Mouse (Mus musculus): ENCODE measurements around the gene Armh4. TPM values are rescaled to one million over a fixed set of nuclear protein-coding genes. Genes with fewer than 3 reads are reported as not detected.

The Armh4 gene
- total RNA-seq, 1 experiment from 2014 or later, result 0.97 TPM

DNA sequence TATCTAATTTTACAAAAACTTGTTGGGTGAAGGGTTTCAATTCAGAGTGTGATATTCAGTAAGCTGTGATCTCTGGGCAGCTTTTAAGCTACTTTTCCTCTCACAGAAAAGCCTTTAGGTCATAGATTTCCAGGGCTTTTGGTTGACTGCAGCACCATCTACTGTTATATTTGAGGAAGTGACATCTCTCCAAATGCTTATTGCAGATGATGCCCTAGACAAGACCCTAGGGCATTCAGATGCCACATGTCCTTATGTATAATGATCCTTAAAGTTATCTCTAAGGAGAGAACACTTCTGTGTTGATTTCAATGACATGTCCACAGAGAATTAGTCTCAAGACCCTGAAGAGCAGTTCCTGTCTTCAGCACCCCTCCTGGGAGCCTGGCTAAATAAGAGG, 49.2 kb downstream of the Armh4 start:
- no peak for DNase-seq

DNA sequence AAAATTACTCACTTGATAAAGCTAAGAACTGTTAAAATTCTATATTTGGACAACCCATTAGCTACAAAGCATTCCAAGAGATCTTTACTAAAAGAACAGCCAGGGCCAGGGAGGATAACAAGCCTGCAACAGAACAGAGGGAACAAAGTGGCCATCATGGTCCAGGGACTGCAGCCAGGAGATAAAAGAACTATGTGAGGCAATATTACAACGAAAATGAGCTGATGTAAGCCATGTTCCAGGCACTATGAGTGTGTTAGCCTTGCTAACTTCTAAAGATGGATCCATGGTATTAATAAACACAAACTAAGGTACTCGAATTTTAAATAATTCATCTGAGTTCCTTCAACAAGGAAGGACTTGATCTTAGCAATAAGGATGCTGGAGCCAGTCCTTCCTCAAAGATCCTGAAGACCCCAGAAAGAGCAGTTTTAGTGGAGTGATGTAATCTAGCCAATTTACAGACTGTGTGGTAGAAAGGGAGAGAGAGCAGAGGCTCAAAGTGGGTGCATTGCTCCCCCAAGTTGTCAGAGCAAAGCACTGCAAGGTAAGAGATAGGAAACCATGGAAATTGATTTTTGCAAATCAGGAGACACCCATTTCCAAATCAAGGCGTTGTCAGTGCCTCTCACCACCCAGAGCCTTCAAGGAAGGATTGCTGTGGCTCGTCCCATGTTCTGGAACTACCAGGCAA, 59.7 kb downstream of the Armh4 start:
- DNase-seq, result no peak

DNA sequence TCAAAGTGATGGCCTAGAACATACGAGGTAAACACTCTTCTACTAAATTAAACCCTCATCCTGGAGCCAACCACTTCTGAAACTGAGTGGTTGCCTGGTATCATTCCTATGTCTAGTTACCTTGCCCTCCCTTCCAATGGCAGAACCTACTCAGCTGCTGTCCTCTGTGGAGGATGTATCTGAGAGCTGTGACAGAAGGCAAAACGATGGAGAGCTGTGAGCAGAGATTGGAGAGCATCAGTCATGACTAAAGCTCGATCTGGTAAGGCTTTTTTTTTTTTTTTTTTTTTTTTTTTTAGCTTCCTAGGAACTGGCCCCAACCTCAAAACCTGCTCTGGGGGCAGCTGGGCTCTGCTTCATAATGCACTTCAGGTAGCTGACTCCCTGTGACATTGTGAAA, 60.4 kb downstream of the Armh4 start:
- DNase-seq, result no peak

DNA sequence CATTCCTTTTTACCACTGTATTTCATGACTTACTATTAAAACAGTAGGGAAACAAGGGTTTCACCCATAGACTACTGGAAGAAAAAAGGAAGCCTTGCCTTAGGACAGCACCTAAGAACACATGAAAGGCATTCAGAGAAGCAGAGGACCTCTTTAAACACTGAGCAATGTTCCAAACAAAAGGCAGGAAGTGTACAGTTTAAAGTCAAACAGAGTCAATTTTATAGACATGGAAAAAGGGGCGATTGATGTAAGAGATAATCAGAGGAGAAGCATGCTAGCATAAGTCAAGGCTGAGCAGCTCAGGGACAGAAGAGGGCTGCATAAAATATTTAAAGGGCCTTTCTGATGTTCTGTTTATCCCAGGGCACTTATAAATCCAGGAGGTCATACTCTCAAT, 61.9 kb downstream of the Armh4 start:
- DNase-seq, result no peak

DNA sequence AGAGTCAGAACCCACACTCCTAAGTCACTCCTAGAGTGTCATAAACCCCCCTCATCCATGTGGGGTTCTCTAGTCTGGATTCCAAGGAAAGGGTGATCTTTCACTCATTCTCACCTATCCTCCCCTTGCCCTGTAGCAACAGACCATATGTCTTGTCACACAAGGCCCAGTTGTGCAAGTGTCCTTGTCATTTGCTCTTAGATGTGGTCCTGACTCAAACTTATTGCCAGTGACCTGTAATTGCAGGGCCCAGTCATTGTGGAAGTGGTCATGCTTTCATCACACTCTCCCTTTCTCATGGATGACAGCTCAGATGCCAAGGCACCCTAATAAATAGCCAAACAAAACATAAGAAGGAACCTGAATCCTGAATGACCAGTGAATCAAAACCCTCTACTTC, 63.5 kb downstream of the Armh4 start:
- no peak for DNase-seq

DNA sequence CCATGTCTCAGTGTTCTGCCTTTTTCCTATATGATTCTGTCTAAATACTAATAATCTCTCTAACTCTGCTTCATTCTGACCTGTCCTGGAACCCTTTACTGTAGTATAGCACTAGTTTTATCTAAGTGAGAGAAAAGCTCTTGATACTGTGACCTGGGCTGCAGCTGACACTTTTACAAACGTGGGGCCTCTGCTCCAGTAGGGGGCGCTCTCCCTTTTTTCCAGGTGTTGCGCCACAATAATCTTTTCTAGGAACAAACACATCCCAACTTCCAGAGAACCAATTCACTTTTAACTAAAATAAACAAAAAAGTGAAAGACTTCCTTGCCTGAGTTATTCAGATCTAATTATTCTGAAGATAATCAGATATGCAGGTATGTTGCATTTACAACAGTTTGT, 72.2 kb downstream of the Armh4 start:
- DNase-seq, result peak; percentile 32

DNA sequence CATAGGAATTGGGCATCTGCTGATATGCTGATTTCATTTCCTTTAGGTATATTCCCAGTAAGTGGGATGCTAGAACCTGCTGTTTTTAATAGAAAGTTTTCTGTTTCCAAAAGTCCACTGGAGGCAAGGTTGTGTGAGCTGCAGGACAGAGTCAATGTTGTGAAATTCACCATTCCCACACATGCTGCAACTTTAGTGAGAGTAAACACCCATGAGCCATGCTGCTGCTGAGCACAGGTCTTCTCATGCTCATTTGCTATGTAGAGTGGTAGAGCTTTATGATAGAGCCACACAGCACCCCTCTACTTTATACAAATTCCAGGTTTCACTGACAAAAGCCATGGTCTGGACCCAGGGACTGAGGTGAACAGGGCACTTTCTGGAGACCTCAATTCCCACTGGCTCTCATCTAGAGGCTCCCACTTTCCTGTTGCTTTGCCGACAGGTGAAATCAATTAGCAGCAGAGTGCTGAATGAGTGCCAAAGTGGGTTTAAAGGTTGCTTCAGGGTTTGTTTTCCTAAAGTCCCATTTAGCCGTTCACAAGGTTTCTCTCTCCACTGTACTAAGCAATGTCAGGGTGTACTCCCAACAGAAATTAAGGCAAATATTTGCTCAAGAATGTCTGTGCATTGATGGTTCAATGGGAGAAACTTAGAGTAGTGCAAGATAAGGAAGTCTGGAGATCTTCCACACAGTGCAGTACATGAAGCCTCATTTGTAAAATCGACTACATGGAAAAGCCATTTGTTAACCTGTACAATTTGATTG, 79.6 kb downstream of the Armh4 start:
- DNase-seq, result no peak

DNA sequence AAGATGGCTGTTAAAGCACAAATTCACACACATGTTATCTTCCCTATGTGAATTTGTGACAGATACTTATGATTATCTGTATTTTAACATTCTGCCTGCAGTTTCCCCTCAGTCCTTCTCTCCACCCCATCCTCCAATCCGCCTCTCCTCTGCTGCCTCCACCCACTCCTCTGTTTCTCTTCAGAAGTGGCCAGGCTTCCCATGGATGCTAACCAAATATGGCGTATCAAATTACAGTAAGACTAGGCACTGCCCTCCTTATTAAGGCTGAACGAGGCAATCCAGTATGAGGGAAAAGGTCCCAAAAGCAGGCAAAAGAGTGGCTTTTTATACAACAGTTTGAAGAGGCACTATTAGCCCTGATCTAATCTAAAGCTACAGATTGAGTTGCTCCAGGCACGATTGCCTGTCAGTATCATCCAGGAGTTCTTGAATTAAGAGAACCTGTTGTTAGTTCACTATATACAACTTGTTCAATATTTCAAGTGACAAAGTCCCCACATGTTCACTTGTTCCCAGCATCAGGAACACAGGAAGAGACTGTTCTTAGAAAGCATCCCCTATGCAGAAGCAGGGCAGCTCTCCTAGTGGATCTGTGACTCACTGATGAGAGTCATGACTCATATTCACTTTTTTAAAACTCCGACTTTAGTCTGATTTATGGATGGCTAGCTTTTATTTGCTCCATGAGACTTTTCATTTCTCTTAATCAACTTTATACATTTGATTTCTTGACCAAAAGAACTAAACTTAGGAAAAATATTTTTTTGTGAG, 103.5 kb downstream of the Armh4 start:
- DNase-seq, result no peak

DNA sequence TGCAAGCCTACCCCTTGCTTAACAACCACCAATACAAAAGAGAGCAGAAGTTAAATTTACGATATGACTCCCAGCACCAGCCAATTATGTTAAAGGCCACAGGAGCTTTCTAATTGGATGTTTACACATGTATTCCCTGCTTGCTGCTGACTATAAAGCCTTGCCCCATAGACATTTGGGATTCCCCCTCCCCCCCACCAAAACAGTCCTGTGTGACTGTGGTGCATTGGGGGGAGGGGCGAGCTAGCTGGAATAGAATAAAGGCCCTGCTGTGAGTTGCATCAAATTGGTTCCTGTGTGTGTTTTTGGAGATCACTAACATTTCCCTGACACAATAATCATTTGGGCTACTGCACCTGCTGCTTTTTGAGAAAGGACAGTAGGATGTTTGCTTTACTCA, 106.6 kb downstream of the Armh4 start:
- DNase-seq, result no peak

DNA sequence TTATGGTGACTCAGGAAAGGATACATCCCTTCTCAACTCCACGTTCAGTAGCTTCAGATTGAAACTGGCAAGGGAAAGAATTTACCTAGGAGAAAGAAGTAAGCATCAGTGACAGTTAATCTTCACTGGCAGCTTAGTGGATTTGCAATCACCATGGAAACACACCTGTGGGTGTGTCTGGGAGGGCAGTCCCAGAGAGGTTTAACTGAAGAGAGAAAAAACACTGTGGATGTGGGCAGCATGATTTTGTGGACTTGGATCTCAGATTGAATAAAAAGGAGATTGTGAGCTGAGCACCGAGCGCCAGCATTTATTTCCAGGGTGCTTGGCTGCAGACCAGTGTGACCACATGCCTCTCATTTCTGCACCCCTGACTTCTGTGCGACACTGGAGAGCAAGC, 122.7 kb downstream of the Armh4 start:
- DNase-seq, result no peak

DNA sequence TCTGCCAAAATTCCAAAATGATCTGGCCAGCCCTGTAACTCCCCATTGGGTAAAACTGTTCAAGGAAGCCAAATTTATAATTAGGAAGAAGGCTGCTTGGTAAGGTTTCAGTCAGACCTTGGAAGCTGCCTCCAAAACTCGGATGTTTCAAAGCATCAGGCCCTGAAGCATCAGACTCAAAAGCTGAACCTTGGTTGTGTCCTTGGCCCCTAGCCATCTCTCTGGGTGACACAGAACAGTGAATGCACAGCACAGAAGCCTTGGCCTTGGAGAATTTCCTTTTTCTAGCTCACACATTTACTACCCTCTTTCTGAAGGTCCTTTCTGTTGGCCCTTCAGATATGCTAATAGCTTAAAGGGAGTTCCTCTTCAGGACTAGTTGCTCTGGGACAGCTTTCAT, 134.0 kb downstream of the Armh4 start:
- peak; percentile 57 for DNase-seq

DNA sequence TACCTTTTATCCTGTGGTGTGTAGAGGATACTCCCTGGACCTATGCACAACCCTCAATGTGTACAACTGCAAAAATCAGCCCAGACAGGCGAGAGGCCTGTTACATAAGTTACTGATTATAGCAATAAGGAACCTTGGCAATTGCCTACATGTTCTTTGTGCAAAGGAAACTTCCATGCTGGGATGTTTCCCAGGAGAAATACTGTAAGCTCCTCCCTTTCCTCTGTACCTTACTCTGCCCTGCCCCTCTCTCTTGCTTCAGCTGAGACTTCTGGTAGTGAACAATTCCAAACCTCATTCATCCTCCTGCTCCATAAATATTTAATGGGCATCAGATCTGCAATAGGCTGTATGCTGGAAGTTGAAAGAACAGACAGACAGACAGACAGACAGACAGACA, 145.8 kb downstream of the Armh4 start:
- DNase-seq, result no peak

DNA sequence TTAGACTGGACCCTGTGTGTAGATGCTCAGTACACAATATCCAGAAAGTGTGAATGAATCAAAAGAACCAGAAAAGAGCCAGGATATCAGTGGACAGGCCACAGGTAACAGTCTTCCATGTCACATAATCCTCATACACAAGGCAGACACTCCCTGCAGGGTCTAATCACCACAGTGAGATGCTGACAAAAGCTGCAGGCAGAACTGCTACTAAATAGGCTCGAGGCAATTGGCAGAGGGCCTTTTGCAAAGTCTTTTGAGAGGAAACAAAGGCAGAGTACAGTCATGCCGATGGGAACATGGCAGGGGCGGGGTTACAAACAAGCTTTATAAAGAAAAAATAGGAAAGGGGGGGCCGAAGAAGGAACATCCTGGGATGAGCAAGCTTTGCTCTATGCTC, 157.1 kb downstream of the Armh4 start:
- DNase-seq, result no peak

Other genes starting within 250 kb of the Armh4 start
- not detected in 2 replicates for gene Olfr722, start 118.6 kb upstream of the Armh4 start, total RNA-seq (2021)
- gene Olfr723, start 148.4 kb upstream of the Armh4 start, total RNA-seq (2021), result not detected in 2 replicates
- not detected in 2 replicates for gene Olfr724, start 179.9 kb upstream of the Armh4 start, total RNA-seq (2021)

Measured in adrenal gland, postnatal 25 days (tissue).